Mouse (Mus musculus) embryonic fibroblast, embryonic 13.5 days (primary cell): Measurements from ENCODE around the gene Ablim1. TPM values are rescaled to one million over a fixed set of nuclear protein-coding genes. Genes with fewer than 3 reads are reported as not detected.
A peak's percentile ranks its signal among the peaks of the same experiment; 100 is the strongest.

Experiments used
- H3K27ac ChIP-seq: 2 replicates; pipeline ENCODE4 v1.5.1; 2012; ENCODE audit warnings: low read length, control low read depth, inconsistent platforms; ENCODE audit not compliant: insufficient read depth
- H3K4me1 ChIP-seq: 2 replicates; pipeline ENCODE4 v1.6.1; 2011; ENCODE audit warnings: low read length; ENCODE audit not compliant: control insufficient read depth, insufficient read depth
- H3K4me3 ChIP-seq: 2 replicates; pipeline ENCODE4 v1.5.1; 2011; ENCODE audit warnings: mild to moderate bottlenecking, control low read depth, low read length; ENCODE audit not compliant: insufficient read depth
- CTCF ChIP-seq: IDR thresholded peaks from 2 replicates; pipeline ENCODE4 v1.5.1; 2011; ENCODE audit warnings: mild to moderate bottlenecking, control low read depth, low read length, moderate library complexity, borderline replicate concordance; ENCODE audit not compliant: insufficient read depth
- POLR2A ChIP-seq: IDR thresholded peaks from 2 replicates; pipeline ENCODE4 v1.6.1; 2011; ENCODE audit warnings: low read depth, mild to moderate bottlenecking, control low read depth, low read length, moderate library complexity
- polyA plus RNA-seq: library from polyadenylated mRNA; stranded (reverse); fragments of >200 nt; gene quantifications from 2 replicates; pipeline ENCODE4 v1.2.4, GENCODE M21; 2011; ENCODE audit warnings: low read depth; ENCODE audit not compliant: missing spikeins, insufficient read length

Ablim1 gene
- polyA plus RNA-seq, 1 experiment, result 24.0 TPM

DNA sequence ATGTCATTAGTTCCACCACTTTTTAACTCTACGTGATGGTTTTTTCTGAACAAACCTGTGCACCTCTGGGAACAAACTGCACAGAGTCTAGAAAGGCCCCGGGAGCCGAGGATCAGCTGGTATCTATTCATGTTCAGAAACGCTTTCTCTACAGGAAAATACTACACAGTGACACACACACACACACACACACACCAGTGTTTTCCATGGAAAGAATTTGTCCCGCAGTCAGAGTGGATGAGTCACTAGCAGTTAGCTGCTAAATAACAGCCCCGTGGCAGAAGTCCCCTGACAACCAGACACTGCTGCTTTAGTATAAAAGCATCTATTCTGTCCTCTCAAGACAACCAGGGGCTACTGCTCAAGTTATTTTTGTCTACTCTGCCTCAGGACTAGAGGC is 115.4 kb downstream of the Ablim1 start:
- no peak overlapping the region for H3K27ac ChIP-seq
- H3K4me3 ChIP-seq, result no peak overlapping the region
- TF ChIP-seq POLR2A (no peak), CTCF (no peak)
- peaks cover 19% of the 10 kb centered on the region for H3K4me1 ChIP-seq

- no peak for TF ChIP-seq CTCF
- no peak for TF ChIP-seq POLR2A
- Histone ChIP-seq H3K4me3 (no peak overlapping the region), H3K4me1 (peaks cover 19% of the 10 kb centered on the region), H3K27ac (no peak overlapping the region)
Observed at GRCm38 (mm10) chr19:57198531-57198930, 116.2 kb downstream of the Ablim1 start.

DNA sequence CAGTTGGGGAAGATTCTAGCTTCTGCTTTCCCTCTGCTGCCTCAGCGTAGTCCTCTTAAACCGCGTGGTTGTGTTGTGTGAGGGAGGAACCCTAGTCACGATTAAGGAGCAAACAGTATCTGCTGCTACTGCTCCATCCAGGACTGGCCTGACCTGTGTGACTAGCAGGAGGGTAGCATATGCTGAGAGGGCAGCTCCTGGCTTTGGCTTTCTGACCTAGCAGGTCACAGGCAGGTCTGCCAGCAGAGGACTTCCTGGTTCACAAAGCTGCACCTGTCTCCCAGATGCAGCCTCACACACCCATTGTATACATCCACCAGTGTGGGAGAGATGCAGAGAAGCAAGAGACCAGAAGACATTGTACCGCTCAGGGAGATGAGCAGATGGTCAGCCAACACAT is 116.7 kb downstream of the Ablim1 start:
- Histone ChIP-seq H3K4me3 (no peak overlapping the region), H3K4me1 (peaks cover 19% of the 10 kb centered on the region), H3K27ac (peak overlapping the region; percentile 29; the same call in 1 of the 2 replicates)
- TF ChIP-seq CTCF (no peak), POLR2A (no peak)

DNA sequence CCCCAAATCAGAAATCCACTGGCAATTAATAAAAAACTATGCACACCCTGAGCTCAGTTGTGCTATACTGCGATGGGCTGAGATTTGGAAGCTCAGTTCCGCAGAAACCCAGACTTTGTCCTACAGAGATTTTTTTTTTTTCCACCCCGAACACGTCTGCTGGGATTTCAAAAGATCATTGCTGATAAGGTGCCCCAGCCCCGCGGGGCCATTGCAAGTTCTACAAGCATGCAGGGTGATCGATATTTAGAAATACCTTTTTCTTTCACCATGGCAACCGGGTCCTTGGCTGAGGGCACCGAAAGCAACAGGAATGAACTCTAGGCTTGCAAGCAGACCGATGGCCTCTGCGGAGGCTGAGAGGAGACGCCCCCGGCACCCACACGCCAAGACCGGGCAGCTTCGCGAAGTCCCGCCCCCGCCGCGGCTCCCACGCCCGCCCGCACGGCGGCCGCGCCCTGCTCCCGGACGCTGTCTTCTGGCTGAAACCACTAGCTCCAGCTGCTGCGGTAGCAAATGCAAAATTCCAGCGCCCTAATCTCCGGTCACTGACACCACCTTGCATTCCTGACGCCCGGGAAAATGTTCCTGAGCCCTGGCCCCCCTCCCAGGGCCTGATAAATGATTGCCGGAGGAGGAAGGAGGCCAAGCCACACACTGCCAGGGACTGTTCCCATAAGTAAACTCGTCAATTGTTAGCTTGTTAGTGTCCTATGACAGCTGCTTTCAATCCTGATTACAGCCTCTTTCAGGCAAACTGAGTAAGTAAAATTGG is 117.5 kb downstream of the Ablim1 start:
- peak overlapping the region; percentile 29; the same call in 1 of the 2 replicates for H3K27ac ChIP-seq
- TF ChIP-seq POLR2A, result no peak
- TF ChIP-seq CTCF, result no peak
- peak overlapping the region; percentile 33 for H3K4me3 ChIP-seq
- H3K4me1 ChIP-seq, result peaks cover 19% of the 10 kb centered on the region

DNA sequence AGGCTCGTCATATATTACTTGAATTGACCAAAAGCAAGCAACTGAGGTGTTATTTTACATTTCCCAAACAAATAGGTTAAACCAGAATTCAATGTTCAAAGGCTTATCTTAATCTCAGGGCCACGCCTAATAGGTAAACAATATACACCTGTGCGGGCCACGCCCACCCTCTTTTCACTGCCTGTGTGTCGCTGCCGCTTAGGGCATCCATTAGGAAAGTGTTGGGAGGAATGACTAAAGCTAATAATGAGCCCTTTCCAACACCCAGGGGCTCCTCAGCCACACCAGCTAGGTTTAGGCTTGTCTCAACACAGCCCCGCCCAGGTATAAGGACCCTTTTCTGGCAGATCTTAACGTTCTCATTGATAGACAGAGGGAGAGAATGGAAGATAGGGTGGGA is 118.1 kb downstream of the Ablim1 start:
- TF ChIP-seq POLR2A, result no peak
- TF ChIP-seq CTCF, result no peak
- Histone ChIP-seq H3K27ac (no peak overlapping the region), H3K4me3 (0 out of 2 replicates have a peak overlapping the region, but pooled peaks have one; percentile 4), H3K4me1 (peaks cover 19% of the 10 kb centered on the region)

DNA sequence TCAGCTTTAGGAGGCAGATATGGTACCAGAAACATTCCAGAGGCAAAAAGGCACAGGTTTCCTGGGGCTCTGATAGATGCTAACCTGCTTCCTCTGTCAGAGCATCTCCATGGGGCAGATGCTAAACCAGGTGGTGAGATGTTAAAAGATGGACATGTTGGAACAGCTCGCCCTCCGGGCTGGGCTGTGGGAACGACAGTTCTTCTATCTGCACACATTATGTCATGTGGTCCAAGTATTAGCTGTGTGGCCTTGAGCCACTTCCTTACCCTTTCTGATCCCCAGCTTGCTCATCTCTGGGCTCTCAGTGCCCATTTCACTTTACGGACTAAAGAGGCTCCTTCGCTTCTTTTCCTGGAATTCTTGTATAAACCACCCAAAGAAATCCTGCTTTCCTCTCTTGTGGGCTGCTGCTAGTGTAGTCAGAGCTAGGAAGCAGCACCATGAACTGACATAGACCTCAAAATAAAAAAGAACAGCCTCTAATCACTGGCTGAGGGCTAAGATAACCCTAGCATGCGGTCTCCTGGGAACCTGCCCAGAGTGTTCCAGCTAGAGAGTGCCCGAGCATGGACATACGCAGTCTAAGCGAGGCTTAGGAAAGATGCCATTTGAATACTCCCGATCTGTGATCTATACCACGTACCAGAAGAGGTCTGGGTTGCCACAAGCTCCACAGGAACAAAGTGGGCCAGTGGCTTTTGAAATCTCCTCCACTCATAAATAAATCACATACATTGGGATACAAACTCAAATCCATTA is 119.4 kb downstream of the Ablim1 start:
- TF ChIP-seq POLR2A, result no peak
- TF ChIP-seq CTCF, result no peak
- Histone ChIP-seq H3K27ac (no peak overlapping the region), H3K4me1 (peaks cover 18% of the 10 kb centered on the region), H3K4me3 (no peak overlapping the region)

DNA sequence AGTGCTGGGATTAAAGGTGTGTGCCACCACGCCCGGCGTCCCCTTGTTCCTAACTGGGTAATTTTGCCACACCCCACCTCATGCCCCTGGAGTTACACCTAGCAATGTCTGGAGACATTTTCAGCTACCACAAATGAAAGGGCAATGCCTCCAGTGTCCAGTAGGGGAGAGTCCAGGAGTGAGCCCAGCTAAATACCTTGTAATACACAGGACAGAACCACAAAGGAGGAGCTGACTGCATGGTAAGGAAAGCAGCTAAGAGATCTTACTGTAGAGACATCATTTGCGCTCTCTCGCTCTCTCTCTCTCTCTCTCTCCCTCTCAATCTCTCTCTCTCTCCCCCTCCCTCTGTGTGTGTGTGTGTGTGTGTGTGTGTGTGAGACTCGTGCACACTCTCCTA is 120.8 kb downstream of the Ablim1 start:
- H3K4me1 ChIP-seq, result peaks cover 12% of the 10 kb centered on the region
- peak; percentile 26; the same call in 1 of the 2 replicates for TF ChIP-seq CTCF
- no peak for TF ChIP-seq POLR2A

DNA sequence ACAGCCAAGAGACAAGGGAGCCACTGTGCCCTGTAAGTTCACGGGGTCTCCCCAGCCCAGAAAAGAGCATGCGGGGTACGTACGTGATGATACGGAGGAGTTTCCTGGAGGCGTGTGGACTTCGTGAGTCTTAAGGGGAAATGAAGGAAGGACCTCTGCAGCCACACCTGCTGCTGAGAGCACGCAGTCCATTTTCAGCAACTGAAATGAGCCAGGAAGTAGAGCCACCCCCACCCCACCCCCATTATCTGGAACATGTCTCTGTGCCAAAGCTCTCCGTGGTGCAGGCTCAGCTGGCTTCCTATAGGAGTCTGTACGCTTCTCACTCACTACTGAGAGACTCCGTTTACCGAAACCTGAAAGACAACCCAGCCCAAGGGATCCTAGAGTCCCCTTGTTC is 121.3 kb downstream of the Ablim1 start:
- no peak for TF ChIP-seq POLR2A
- no peak for TF ChIP-seq CTCF
- Histone ChIP-seq H3K4me1 (peaks cover 6% of the 10 kb centered on the region; the same call in 1 of the 2 replicates), H3K27ac (no peak overlapping the region), H3K4me3 (no peak overlapping the region)

More for the DNA sequence above, 120.8 kb downstream of the Ablim1 start:
- H3K27ac ChIP-seq, result no peak overlapping the region
- H3K4me3 ChIP-seq, result no peak overlapping the region

- no peak for TF ChIP-seq CTCF
- no peak for TF ChIP-seq POLR2A
- no peaks in the 10 kb centered on the region for H3K4me1 ChIP-seq
- H3K27ac ChIP-seq, result no peak overlapping the region
- H3K4me3 ChIP-seq, result no peak overlapping the region
Observed at GRCm38 (mm10) chr19:57191109-57191508, 123.6 kb downstream of the Ablim1 start.

- no peak overlapping the region for H3K4me3 ChIP-seq
- no peak for TF ChIP-seq CTCF
- TF ChIP-seq POLR2A, result no peak
- no peak overlapping the region for H3K27ac ChIP-seq
- no peaks in the 10 kb centered on the region for H3K4me1 ChIP-seq
Observed at GRCm38 (mm10) chr19:57189427-57189826, 125.3 kb downstream of the Ablim1 start.
